Mouse (Mus musculus) lung, adult 2 months (tissue): ENCODE results near the gene Vps18. TPM values are rescaled to one million over a fixed set of nuclear protein-coding genes. Genes with fewer than 3 reads are reported as not detected.

ENCODE experiments used
- DNase-seq: peaks from one replicate; pipeline ENCODE4 v3.0.0; 2022
- H3K4me1 ChIP-seq: fragments of 200-500 bp; 2 replicates; pipeline ENCODE4 v1.6.1; 2011; ENCODE audit warnings: low read length; ENCODE audit not compliant: control insufficient read depth, insufficient read depth
- H3K4me3 ChIP-seq: fragments of 200-500 bp; replicated peaks from 2 replicates; pipeline ENCODE3; 2011; ENCODE audit warnings: low read depth, mild to moderate bottlenecking, control low read depth, low read length; ENCODE audit errors: extremely low read depth
- CTCF ChIP-seq: fragments of 200-500 bp; IDR thresholded peaks from 2 replicates; pipeline ENCODE4 v1.5.1; 2011; ENCODE audit warnings: mild to moderate bottlenecking, low read length, control low read depth; ENCODE audit not compliant: insufficient read depth
- POLR2A ChIP-seq: fragments of 200-500 bp; IDR thresholded peaks from 2 replicates; pipeline ENCODE4 v1.6.1; 2011; ENCODE audit warnings: low read depth, mild to moderate bottlenecking, control low read depth, low read length, borderline replicate concordance; ENCODE audit errors: extremely low read depth
- WGBS: fragments of 180-500 bp; shearing (Covaris S2); methylation state at CpG from one replicate; pipeline ENCODE4 v1.1.7; 2018; 5-methylcytosine and 5-hydroxymethylcytosine counted together
- polyA plus RNA-seq: library from polyadenylated mRNA; depleted of rRNA; stranded (reverse); fragments of >200 nt; gene quantifications from 2 replicates; pipeline ENCODE4 v1.2.3, GENCODE M21; 2012

Gene Vps18
- polyA plus RNA-seq, 1 experiment, result 25.9 TPM

- no peak overlapping the region for H3K4me3 ChIP-seq
- peaks cover 3% of the 10 kb centered on the region; the same call in 1 of the 2 replicates for H3K4me1 ChIP-seq
- TF ChIP-seq POLR2A, result no peak
- TF ChIP-seq CTCF, result no peak
- DNase-seq, result no peak
- WGBS, result 23% methylated on average over 7 of the region's 7 CpGs
Observed at GRCm38 (mm10) chr2:119254976-119255375, 33.6 kb upstream of the Vps18 start.

- Histone ChIP-seq H3K4me3 (no peak overlapping the region), H3K4me1 (no peaks in the 10 kb centered on the region; the same call in none of the 2 replicates)
- TF ChIP-seq CTCF (no peak), POLR2A (no peak)
- WGBS, result 83% methylated on average over 1 of the region's 1 CpGs
- no peak for DNase-seq
Observed at GRCm38 (mm10) chr2:119260518-119260917, 28.0 kb upstream of the Vps18 start.

- DNase-seq, result no peak
- no peak for TF ChIP-seq POLR2A
- no peak for TF ChIP-seq CTCF
- WGBS, result 19% methylated on average over 2 of the region's 2 CpGs
- no peak overlapping the region for H3K4me3 ChIP-seq
- H3K4me1 ChIP-seq, result no peaks in the 10 kb centered on the region; the same call in none of the 2 replicates
Observed at GRCm38 (mm10) chr2:119261326-119261725, 27.2 kb upstream of the Vps18 start.

GRCm38 (mm10) chr2:119262978-119263377, 25.6 kb upstream of the Vps18 start:
- H3K4me1 ChIP-seq, result no peaks in the 10 kb centered on the region; the same call in none of the 2 replicates
- H3K4me3 ChIP-seq, result no peak overlapping the region
- peak; percentile 70 for DNase-seq
- WGBS, result 17% methylated on average over 8 of the region's 8 CpGs
- TF ChIP-seq POLR2A, result peak; percentile 18; the same call in 1 of the 2 replicates
- no peak for TF ChIP-seq CTCF

- WGBS, result 66% methylated on average over 5 of the region's 5 CpGs
- DNase-seq, result no peak
- TF ChIP-seq POLR2A (no peak), CTCF (no peak)
- Histone ChIP-seq H3K4me1 (no peaks in the 10 kb centered on the region; the same call in none of the 2 replicates), H3K4me3 (no peak overlapping the region)
Observed at GRCm38 (mm10) chr2:119263813-119264212, 24.7 kb upstream of the Vps18 start.

GRCm38 (mm10) chr2:119270286-119270642, 18.3 kb upstream of the Vps18 start:
- TF ChIP-seq POLR2A, result no peak
- TF ChIP-seq CTCF, result no peak
- no peak for DNase-seq
- H3K4me3 ChIP-seq, result no peak overlapping the region
- 72% methylated on average over 9 of the region's 9 CpGs for WGBS
- H3K4me1 ChIP-seq, result no peaks in the 10 kb centered on the region

- DNase-seq, result peak; percentile 55
- TF ChIP-seq POLR2A (no peak; the same call in 1 of the 2 replicates), CTCF (no peak)
- WGBS, result 2% methylated on average over 46 of the region's 49 CpGs
- H3K4me1 ChIP-seq, result no peaks in the 10 kb centered on the region
- peak within 1 kb of the TSS; percentile 17 for H3K4me3 ChIP-seq
Observed at GRCm38 (mm10) chr2:119270643-119271331, 17.8 kb upstream of the Vps18 start, which contains the start of gene Rhov. Rhov (minus strand) TSS chr2:119271272.

- H3K4me3 ChIP-seq, result no peak overlapping the region
- H3K4me1 ChIP-seq, result no peaks in the 10 kb centered on the region
- 86% methylated on average over 1 of the region's 1 CpGs for WGBS
- TF ChIP-seq POLR2A (no peak), CTCF (no peak)
- no peak for DNase-seq
Observed at GRCm38 (mm10) chr2:119274126-119274525, 14.4 kb upstream of the Vps18 start.

GRCm38 (mm10) chr2:119276926-119277325, 11.6 kb upstream of the Vps18 start:
- H3K4me1 ChIP-seq, result no peaks in the 10 kb centered on the region
- 74% methylated on average over 7 of the region's 7 CpGs for WGBS
- DNase-seq, result no peak
- TF ChIP-seq POLR2A (no peak), CTCF (no peak)
- no peak overlapping the region for H3K4me3 ChIP-seq

GRCm38 (mm10) chr2:119277810-119278209, 10.7 kb upstream of the Vps18 start:
- WGBS, result 90% methylated on average over 23 of the region's 23 CpGs
- no peaks in the 10 kb centered on the region for H3K4me1 ChIP-seq
- DNase-seq, result no peak
- no peak for TF ChIP-seq CTCF
- no peak for TF ChIP-seq POLR2A
- no peak overlapping the region for H3K4me3 ChIP-seq
